Mouse (Mus musculus) midbrain, embryonic 15.5 days (tissue): ENCODE measurements at regions not wholly inside any gene's neighbourhood (a gene's known extent, or its start where the extent isn't known, plus 50 kb on each side); places are given as distances from the start of the nearest gene placed in this dataset.

Experiments
- ATAC-seq: fragments of 200-750 bp; cut with Nextera tagmentation; replicated peaks from 2 replicates; pipeline ENCODE4 v1.8.0; 2017; ENCODE audit warnings: moderate TSS enrichment
- H3K27ac ChIP-seq: fragments of 300-500 bp; sonication (generic); 2 replicates; pipeline ENCODE4 v1.5.1; 2015; ENCODE audit warnings: mild to moderate bottlenecking, inconsistent platforms
- H3K27me3 ChIP-seq: fragments of 300-500 bp; sonication (generic); replicated peaks from 2 replicates; pipeline ENCODE4 v1.6.1; 2015; ENCODE audit warnings: inconsistent platforms
- H3K36me3 ChIP-seq: fragments of 300-500 bp; sonication (generic); replicated peaks from 2 replicates; pipeline ENCODE4 v1.6.1; 2015; ENCODE audit warnings: inconsistent platforms
- H3K4me1 ChIP-seq: fragments of 300-500 bp; sonication (generic); 2 replicates; pipeline ENCODE4 v1.6.1; 2015; ENCODE audit warnings: inconsistent platforms
- H3K4me2 ChIP-seq: fragments of 300-500 bp; sonication (generic); 2 replicates; pipeline ENCODE4 v1.6.1; 2015; ENCODE audit warnings: inconsistent platforms, mild to moderate bottlenecking, moderate library complexity
- H3K4me3 ChIP-seq: fragments of 300-500 bp; sonication (generic); 2 replicates; pipeline ENCODE4 v1.5.1; 2015; ENCODE audit warnings: mild to moderate bottlenecking, inconsistent platforms
- H3K9ac ChIP-seq: fragments of 300-500 bp; sonication (generic); 2 replicates; pipeline ENCODE4 v1.6.1; 2015; ENCODE audit warnings: mild to moderate bottlenecking, inconsistent platforms
- H3K9me3 ChIP-seq: fragments of 300-500 bp; sonication (generic); 2 replicates; pipeline ENCODE4 v1.6.1; 2016; ENCODE audit warnings: inconsistent platforms
- WGBS: fragments of 180-500 bp; shearing (Covaris S2); methylation state at CpG from one replicate; pipeline ENCODE4 v1.1.7; 2015; ENCODE audit warnings: mixed read lengths; 5-methylcytosine and 5-hydroxymethylcytosine counted together

- Histone ChIP-seq H3K4me1 (no peaks in the 10 kb centered on the region), H3K27me3 (no peaks in the 10 kb centered on the region), H3K36me3 (no peaks in the 10 kb centered on the region), H3K9ac (no peak overlapping the region), H3K27ac (no peak overlapping the region), H3K9me3 (no peaks in the 10 kb centered on the region), H3K4me3 (no peak overlapping the region), H3K4me2 (no peak overlapping the region)
- ATAC-seq: no peak
- 94% methylated on average over 2 of the region's 2 CpGs for WGBS
These were observed 1345.5 kb upstream of the Zeb2 start for GRCm38 (mm10) chr2:46462670-46463069.

GRCm38 (mm10) chr2:46450698-46451097, 1333.5 kb upstream of the Zeb2 start:
- Histone ChIP-seq H3K4me3 (no peak overlapping the region), H3K4me2 (no peak overlapping the region), H3K4me1 (no peaks in the 10 kb centered on the region), H3K27me3 (no peaks in the 10 kb centered on the region), H3K27ac (no peak overlapping the region), H3K36me3 (no peaks in the 10 kb centered on the region), H3K9me3 (no peaks in the 10 kb centered on the region), H3K9ac (no peak overlapping the region)
- WGBS: 74% methylated on average over 6 of the region's 6 CpGs
- ATAC-seq: no peak

GRCm38 (mm10) chr2:46445306-46445705, 1328.1 kb upstream of the Zeb2 start:
- Histone ChIP-seq H3K36me3 (no peaks in the 10 kb centered on the region), H3K27ac (no peak overlapping the region), H3K4me1 (peaks cover 7% of the 10 kb centered on the region; the same call in 1 of the 2 replicates), H3K9ac (no peak overlapping the region), H3K4me3 (no peak overlapping the region), H3K9me3 (no peaks in the 10 kb centered on the region), H3K27me3 (no peaks in the 10 kb centered on the region), H3K4me2 (no peak overlapping the region)
- WGBS: 62% methylated on average over 3 of the region's 3 CpGs
- no peak for ATAC-seq

- H3K36me3 ChIP-seq: no peaks in the 10 kb centered on the region
- no peak overlapping the region for H3K27ac ChIP-seq
- no peak overlapping the region for H3K4me3 ChIP-seq
- H3K9ac ChIP-seq: no peak overlapping the region
- ATAC-seq: peak; percentile 67
- WGBS: 26% methylated on average over 5 of the region's 5 CpGs
- H3K27me3 ChIP-seq: no peaks in the 10 kb centered on the region
- no peaks in the 10 kb centered on the region for H3K9me3 ChIP-seq
- peaks cover 7% of the 10 kb centered on the region; the same call in 1 of the 2 replicates for H3K4me1 ChIP-seq
- peak overlapping the region; percentile 27 for H3K4me2 ChIP-seq
These were observed 1326.5 kb upstream of the Zeb2 start for GRCm38 (mm10) chr2:46443686-46444180.

- H3K9me3 ChIP-seq: no peaks in the 10 kb centered on the region
- H3K4me2 ChIP-seq: peak overlapping the region; percentile 27
- peaks cover 7% of the 10 kb centered on the region; the same call in 1 of the 2 replicates for H3K4me1 ChIP-seq
- H3K27ac ChIP-seq: no peak overlapping the region
- no peak overlapping the region for H3K4me3 ChIP-seq
- WGBS: 59% methylated on average over 6 of the region's 6 CpGs
- no peaks in the 10 kb centered on the region for H3K27me3 ChIP-seq
- H3K36me3 ChIP-seq: no peaks in the 10 kb centered on the region
- ATAC-seq: peak; percentile 71
- no peak overlapping the region for H3K9ac ChIP-seq
These were observed 1326.0 kb upstream of the Zeb2 start for GRCm38 (mm10) chr2:46443061-46443685.

GRCm38 (mm10) chr2:46442576-46442975, 1325.4 kb upstream of the Zeb2 start:
- Histone ChIP-seq H3K9ac (no peak overlapping the region), H3K4me2 (no peak overlapping the region), H3K4me3 (no peak overlapping the region), H3K9me3 (no peaks in the 10 kb centered on the region), H3K27me3 (no peaks in the 10 kb centered on the region), H3K4me1 (peaks cover 7% of the 10 kb centered on the region; the same call in 1 of the 2 replicates), H3K27ac (no peak overlapping the region), H3K36me3 (no peaks in the 10 kb centered on the region)
- ATAC-seq: no peak
- 80% methylated on average over 6 of the region's 6 CpGs for WGBS

GRCm38 (mm10) chr2:46441927-46442326, 1324.7 kb upstream of the Zeb2 start:
- no peak overlapping the region for H3K9ac ChIP-seq
- no peak overlapping the region for H3K4me2 ChIP-seq
- H3K9me3 ChIP-seq: no peaks in the 10 kb centered on the region
- 91% methylated on average over 8 of the region's 8 CpGs for WGBS
- no peak overlapping the region for H3K27ac ChIP-seq
- no peaks in the 10 kb centered on the region for H3K36me3 ChIP-seq
- ATAC-seq: no peak
- H3K27me3 ChIP-seq: no peaks in the 10 kb centered on the region
- peaks cover 7% of the 10 kb centered on the region; the same call in 1 of the 2 replicates for H3K4me1 ChIP-seq
- no peak overlapping the region for H3K4me3 ChIP-seq

GRCm38 (mm10) chr2:46441348-46441747, 1324.2 kb upstream of the Zeb2 start:
- 94% methylated on average over 5 of the region's 5 CpGs for WGBS

GRCm38 (mm10) chr2:46440038-46440437, 1322.8 kb upstream of the Zeb2 start:
- ATAC-seq: no peak
- H3K36me3 ChIP-seq: no peaks in the 10 kb centered on the region
- H3K27ac ChIP-seq: no peak overlapping the region
- H3K27me3 ChIP-seq: no peaks in the 10 kb centered on the region
- H3K9me3 ChIP-seq: no peaks in the 10 kb centered on the region
- H3K4me3 ChIP-seq: no peak overlapping the region
- H3K4me2 ChIP-seq: no peak overlapping the region
- 86% methylated on average over 2 of the region's 2 CpGs for WGBS
- peaks cover 7% of the 10 kb centered on the region; the same call in 1 of the 2 replicates for H3K4me1 ChIP-seq
- no peak overlapping the region for H3K9ac ChIP-seq

More at GRCm38 (mm10) chr2:46441348-46441747, 1324.2 kb upstream of the Zeb2 start:
- Histone ChIP-seq H3K9me3 (no peaks in the 10 kb centered on the region), H3K36me3 (no peaks in the 10 kb centered on the region), H3K9ac (no peak overlapping the region), H3K27me3 (no peaks in the 10 kb centered on the region), H3K4me1 (peaks cover 7% of the 10 kb centered on the region; the same call in 1 of the 2 replicates), H3K4me2 (no peak overlapping the region), H3K27ac (no peak overlapping the region), H3K4me3 (no peak overlapping the region)
- ATAC-seq: no peak

GRCm38 (mm10) chr2:46418281-46418680, 1301.1 kb upstream of the Zeb2 start:
- no peak for ATAC-seq
- H3K9ac ChIP-seq: no peak overlapping the region
- no peaks in the 10 kb centered on the region for H3K27me3 ChIP-seq
- H3K9me3 ChIP-seq: no peaks in the 10 kb centered on the region
- H3K27ac ChIP-seq: no peak overlapping the region
- H3K4me3 ChIP-seq: no peak overlapping the region
- no peaks in the 10 kb centered on the region for H3K36me3 ChIP-seq
- WGBS: 97% methylated on average over 1 of the region's 1 CpGs
- H3K4me2 ChIP-seq: no peak overlapping the region
- H3K4me1 ChIP-seq: no peaks in the 10 kb centered on the region

GRCm38 (mm10) chr2:46402373-46403114, 1285.3 kb upstream of the Zeb2 start:
- Histone ChIP-seq H3K4me2 (no peak overlapping the region), H3K4me1 (no peaks in the 10 kb centered on the region), H3K36me3 (no peaks in the 10 kb centered on the region), H3K27ac (no peak overlapping the region), H3K4me3 (no peak overlapping the region), H3K9me3 (no peaks in the 10 kb centered on the region), H3K9ac (no peak overlapping the region), H3K27me3 (no peaks in the 10 kb centered on the region)
- 93% methylated on average over 1 of the region's 1 CpGs for WGBS
- ATAC-seq: no peak

- Histone ChIP-seq H3K27ac (no peak overlapping the region), H3K36me3 (no peaks in the 10 kb centered on the region), H3K27me3 (no peaks in the 10 kb centered on the region), H3K9ac (no peak overlapping the region), H3K9me3 (no peaks in the 10 kb centered on the region), H3K4me2 (no peak overlapping the region), H3K4me1 (no peaks in the 10 kb centered on the region), H3K4me3 (no peak overlapping the region)
- no peak for ATAC-seq
- 79% methylated on average over 2 of the region's 2 CpGs for WGBS
These were observed 1277.0 kb upstream of the Zeb2 start for GRCm38 (mm10) chr2:46394161-46394560.
